Mouse (Mus musculus): Measurements from ENCODE around the gene Pik3r1. TPM values are rescaled to one million over a fixed set of nuclear protein-coding genes. Genes with fewer than 3 reads are reported as not detected.

Pik3r1 gene
- polyA plus RNA-seq, 1 experiment from 2014 or later = 63.0 TPM

GRCm38 (mm10) chr13:101661567-101661966 lies 106.5 kb downstream of the Pik3r1 start:
- no peak overlapping the region for H3K4me3 ChIP-seq (replicated peaks)
- no peaks in the 10 kb centered on the region for H3K4me1 ChIP-seq
- 92% methylated on average over 6 of the region's 6 CpGs for WGBS
- no peak overlapping the region for H3K9ac ChIP-seq (replicated peaks)
- no peak overlapping the region for H3K4me2 ChIP-seq
- no peaks in the 10 kb centered on the region for H3K27me3 ChIP-seq (replicated peaks)
- no peak for ATAC-seq (ENCODE audit: low FRiP score)
- no peaks in the 10 kb centered on the region for H3K36me3 ChIP-seq
- no peak overlapping the region for H3K27ac ChIP-seq (replicated peaks)
- H3K9me3 ChIP-seq (replicated peaks) = no peaks in the 10 kb centered on the region

DNA sequence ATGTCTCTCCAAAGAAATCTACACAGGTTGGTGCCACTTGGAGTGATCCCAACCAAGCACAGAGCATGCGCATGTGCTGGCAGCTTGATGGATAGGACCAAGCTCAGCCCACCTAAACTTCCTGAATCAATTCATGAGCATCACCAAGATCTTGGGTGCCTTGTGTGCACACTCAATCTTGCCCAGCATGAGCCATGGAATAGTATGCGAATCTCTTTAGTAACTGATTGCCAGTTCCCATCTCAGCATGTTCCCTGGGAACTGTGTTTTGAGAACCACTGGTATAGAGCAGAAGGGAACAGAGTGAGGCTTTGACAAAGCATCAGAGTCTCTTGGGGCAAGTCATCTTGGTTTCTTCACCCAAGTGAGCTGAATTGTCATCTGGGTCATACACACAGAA lies 107.8 kb downstream of the Pik3r1 start:
- no peaks in the 10 kb centered on the region for H3K36me3 ChIP-seq
- ATAC-seq (ENCODE audit: low FRiP score) = no peak
- no peak overlapping the region for H3K9ac ChIP-seq (replicated peaks)
- H3K4me3 ChIP-seq (replicated peaks) = no peak overlapping the region
- H3K4me1 ChIP-seq = no peaks in the 10 kb centered on the region
- H3K27ac ChIP-seq (replicated peaks) = no peak overlapping the region
- no peaks in the 10 kb centered on the region for H3K27me3 ChIP-seq (replicated peaks)
- H3K4me2 ChIP-seq = no peak overlapping the region
- WGBS = 92% methylated on average over 2 of the region's 2 CpGs
- no peaks in the 10 kb centered on the region for H3K9me3 ChIP-seq (replicated peaks)

DNA sequence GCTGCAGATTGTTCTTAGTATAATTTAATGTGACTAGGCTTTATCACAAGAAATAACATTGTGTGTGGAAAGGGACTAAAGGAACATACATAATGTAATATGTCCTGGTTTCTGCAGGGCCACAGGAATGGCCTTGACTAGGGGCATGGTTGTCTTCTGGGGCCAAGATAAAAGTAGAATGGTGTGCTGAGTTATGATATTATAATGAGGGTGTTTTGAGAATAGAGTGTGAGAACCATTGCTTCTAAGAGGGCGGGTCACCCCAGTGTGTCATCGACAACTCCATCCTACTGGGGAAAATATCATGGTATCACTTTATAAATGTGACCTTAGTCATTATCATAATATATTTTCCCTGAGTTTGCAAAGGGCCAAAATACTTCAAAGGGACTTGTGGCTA lies 115.9 kb downstream of the Pik3r1 start:
- Histone ChIP-seq H3K4me3 (replicated peaks) (no peak overlapping the region), H3K9ac (replicated peaks) (no peak overlapping the region), H3K4me2 (no peak overlapping the region), H3K27me3 (replicated peaks) (no peaks in the 10 kb centered on the region), H3K36me3 (no peaks in the 10 kb centered on the region), H3K27ac (replicated peaks) (no peak overlapping the region), H3K9me3 (replicated peaks) (no peaks in the 10 kb centered on the region), H3K4me1 (no peaks in the 10 kb centered on the region)
- ATAC-seq (ENCODE audit: low FRiP score) = no peak
- 93% methylated on average over 2 of the region's 2 CpGs for WGBS

GRCm38 (mm10) chr13:101641632-101642031 lies 126.4 kb downstream of the Pik3r1 start:
- H3K9ac ChIP-seq (replicated peaks) = no peak overlapping the region
- no peaks in the 10 kb centered on the region for H3K4me1 ChIP-seq
- no peaks in the 10 kb centered on the region for H3K27me3 ChIP-seq (replicated peaks)
- no peaks in the 10 kb centered on the region for H3K9me3 ChIP-seq (replicated peaks)
- H3K27ac ChIP-seq (replicated peaks) = no peak overlapping the region
- no peak overlapping the region for H3K4me2 ChIP-seq
- no peak overlapping the region for H3K4me3 ChIP-seq (replicated peaks)
- 80% methylated on average over 2 of the region's 2 CpGs for WGBS
- H3K36me3 ChIP-seq = no peaks in the 10 kb centered on the region
- ATAC-seq (ENCODE audit: low FRiP score) = no peak

GRCm38 (mm10) chr13:101635837-101636236 lies 132.2 kb downstream of the Pik3r1 start:
- no peak overlapping the region for H3K4me3 ChIP-seq (replicated peaks)
- no peaks in the 10 kb centered on the region for H3K9me3 ChIP-seq (replicated peaks)
- ATAC-seq (ENCODE audit: low FRiP score) = no peak
- peaks cover 4% of the 10 kb centered on the region; the same call in 1 of the 2 replicates for H3K4me1 ChIP-seq
- no peak overlapping the region for H3K9ac ChIP-seq (replicated peaks)
- 70% methylated on average over 1 of the region's 1 CpGs for WGBS
- no peak overlapping the region for H3K27ac ChIP-seq (replicated peaks)
- no peaks in the 10 kb centered on the region for H3K36me3 ChIP-seq
- no peak overlapping the region for H3K4me2 ChIP-seq
- no peaks in the 10 kb centered on the region for H3K27me3 ChIP-seq (replicated peaks)

- Histone ChIP-seq H3K4me3 (replicated peaks) (no peak overlapping the region), H3K27ac (replicated peaks) (no peak overlapping the region), H3K4me1 (peaks cover 4% of the 10 kb centered on the region; the same call in 1 of the 2 replicates), H3K9me3 (replicated peaks) (no peaks in the 10 kb centered on the region), H3K36me3 (no peaks in the 10 kb centered on the region), H3K9ac (replicated peaks) (no peak overlapping the region), H3K27me3 (replicated peaks) (no peaks in the 10 kb centered on the region), H3K4me2 (no peak overlapping the region)
- ATAC-seq (ENCODE audit: low FRiP score) = no peak
Observed at GRCm38 (mm10) chr13:101634420-101634819, 133.6 kb downstream of the Pik3r1 start.

DNA sequence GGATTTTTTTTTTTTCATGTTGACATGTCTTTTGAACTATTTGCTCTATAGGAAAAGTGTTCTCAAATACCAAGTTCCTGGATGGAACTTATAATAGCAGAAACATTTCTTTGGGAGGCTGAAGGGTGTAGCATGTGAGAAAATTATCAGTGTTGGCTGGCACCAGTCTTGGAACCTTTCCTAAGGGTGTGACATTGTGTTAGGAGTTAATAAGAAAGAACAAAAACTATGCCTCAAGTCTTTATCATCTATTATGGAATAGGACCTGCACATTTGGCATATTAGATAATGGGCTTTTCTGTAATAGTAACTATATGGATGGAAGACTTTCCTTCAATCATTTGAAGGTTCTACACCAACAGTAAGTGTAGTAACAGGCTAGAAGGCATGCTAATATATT lies 134.4 kb downstream of the Pik3r1 start:
- no peaks in the 10 kb centered on the region for H3K36me3 ChIP-seq
- H3K4me3 ChIP-seq (replicated peaks) = no peak overlapping the region
- H3K9me3 ChIP-seq (replicated peaks) = no peaks in the 10 kb centered on the region
- H3K4me2 ChIP-seq = no peak overlapping the region
- ATAC-seq (ENCODE audit: low FRiP score) = no peak
- H3K9ac ChIP-seq (replicated peaks) = no peak overlapping the region
- H3K27ac ChIP-seq (replicated peaks) = no peak overlapping the region
- no peaks in the 10 kb centered on the region for H3K27me3 ChIP-seq (replicated peaks)
- H3K4me1 ChIP-seq = peaks cover 4% of the 10 kb centered on the region; the same call in 1 of the 2 replicates

DNA sequence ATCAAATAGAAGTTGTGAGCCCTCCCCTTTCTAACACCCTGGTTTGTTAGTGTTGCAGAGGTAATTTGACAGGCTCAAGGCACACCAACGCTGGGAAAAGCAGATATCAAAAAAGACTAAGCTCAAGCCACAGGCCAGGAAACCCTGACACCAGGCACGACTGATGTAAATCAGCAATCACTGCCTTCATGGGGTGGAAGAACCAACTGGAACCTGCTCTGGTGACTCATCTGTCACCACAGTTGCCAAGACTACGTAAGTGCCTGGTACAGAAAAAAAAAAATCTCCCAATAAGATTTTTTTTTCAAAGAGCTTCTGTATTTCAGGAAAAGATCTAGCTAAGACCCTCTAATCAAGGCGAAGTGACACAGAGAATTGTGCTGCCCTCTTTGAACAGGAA lies 135.2 kb downstream of the Pik3r1 start:
- no peak overlapping the region for H3K4me2 ChIP-seq
- no peaks in the 10 kb centered on the region for H3K9me3 ChIP-seq (replicated peaks)
- H3K27ac ChIP-seq (replicated peaks) = no peak overlapping the region
- ATAC-seq (ENCODE audit: low FRiP score) = no peak
- 83% methylated on average over 4 of the region's 4 CpGs for WGBS
- H3K27me3 ChIP-seq (replicated peaks) = no peaks in the 10 kb centered on the region
- peaks cover 4% of the 10 kb centered on the region; the same call in 1 of the 2 replicates for H3K4me1 ChIP-seq
- no peak overlapping the region for H3K4me3 ChIP-seq (replicated peaks)
- H3K9ac ChIP-seq (replicated peaks) = no peak overlapping the region
- no peaks in the 10 kb centered on the region for H3K36me3 ChIP-seq

DNA sequence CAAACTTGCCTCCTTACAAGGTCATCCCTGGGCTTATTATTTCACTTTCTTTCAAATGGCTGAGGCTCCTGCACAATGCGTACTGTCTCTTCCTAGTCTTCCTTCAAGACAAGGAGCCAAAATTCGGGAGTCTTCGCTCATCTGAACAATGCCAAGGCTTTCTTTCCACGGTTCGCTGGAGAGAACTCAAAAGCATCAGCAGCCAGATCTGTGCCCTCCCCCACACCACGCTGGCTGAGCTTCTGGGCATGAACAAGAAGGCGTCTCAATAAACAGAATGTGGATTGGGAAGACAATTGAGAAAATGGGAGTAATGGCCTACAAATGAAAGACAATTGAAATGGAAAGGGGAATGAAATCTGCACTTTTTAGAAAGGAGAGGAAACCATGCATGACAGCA lies 136.5 kb downstream of the Pik3r1 start:
- Histone ChIP-seq H3K36me3 (no peaks in the 10 kb centered on the region), H3K27me3 (replicated peaks) (no peaks in the 10 kb centered on the region), H3K27ac (replicated peaks) (no peak overlapping the region), H3K9ac (replicated peaks) (no peak overlapping the region), H3K4me3 (replicated peaks) (no peak overlapping the region), H3K4me1 (peaks cover 4% of the 10 kb centered on the region; the same call in 1 of the 2 replicates), H3K9me3 (replicated peaks) (no peaks in the 10 kb centered on the region), H3K4me2 (no peak overlapping the region)
- ATAC-seq (ENCODE audit: low FRiP score) = no peak
- 31% methylated on average over 7 of the region's 7 CpGs for WGBS

All from neural tube, embryonic 15.5 days (tissue).